Mouse (Mus musculus) kidney, adult 18-20 months (tissue): Measurements from ENCODE around the gene Lca5.

ENCODE experiments used
- DNase-seq: peaks from one replicate; pipeline ENCODE4 v3.0.0; 2021

Lca5 gene

DNA sequence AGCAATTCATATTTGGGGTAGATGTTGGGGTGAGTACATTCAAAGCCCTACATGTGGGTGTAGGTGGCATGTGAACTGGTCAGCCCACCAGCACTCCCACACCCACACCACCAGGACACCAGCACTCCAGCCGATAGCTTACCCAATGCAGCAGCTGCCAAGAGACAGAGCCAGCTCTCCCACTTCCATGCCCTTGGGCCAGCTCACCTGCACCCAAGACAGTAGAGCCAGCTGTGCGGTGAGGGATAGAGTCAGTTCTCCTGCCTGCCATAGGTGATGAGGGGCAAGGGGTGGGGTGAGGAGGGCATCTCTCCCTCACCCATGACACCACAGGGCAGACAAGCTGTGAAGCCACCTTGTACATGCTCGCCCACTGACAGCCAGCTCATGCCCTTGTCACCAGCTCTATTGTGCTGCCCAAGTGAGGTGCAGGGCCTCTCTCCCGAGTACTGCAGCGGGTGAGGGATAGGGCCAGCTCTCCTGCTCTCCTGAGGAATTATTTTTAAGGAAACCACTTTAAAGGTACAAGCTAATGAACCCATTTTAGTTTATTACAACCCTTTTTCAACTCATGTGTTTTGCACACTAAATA is 54.6 kb downstream of the Lca5 start:
- DNase-seq = no peak

DNA sequence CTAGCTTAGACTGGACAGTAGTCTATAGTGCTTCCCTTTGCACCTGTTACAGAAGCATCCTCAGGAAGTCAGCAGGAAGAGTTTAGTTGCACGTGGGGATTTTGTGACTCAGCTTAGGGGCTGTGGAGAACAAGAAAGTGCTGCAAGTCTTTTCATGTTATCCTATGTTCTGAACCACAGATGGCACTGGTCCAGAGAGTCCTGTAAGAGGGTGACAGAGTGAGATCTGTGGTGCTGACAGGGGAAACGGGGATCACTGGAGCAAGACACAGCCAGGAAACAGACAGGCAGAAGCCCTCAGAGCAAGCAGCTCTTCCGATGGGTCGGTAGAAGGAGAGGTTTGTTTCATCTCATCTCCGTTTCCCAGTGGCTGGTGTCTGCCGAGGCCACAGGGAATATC is 55.6 kb downstream of the Lca5 start:
- DNase-seq = no peak

DNA sequence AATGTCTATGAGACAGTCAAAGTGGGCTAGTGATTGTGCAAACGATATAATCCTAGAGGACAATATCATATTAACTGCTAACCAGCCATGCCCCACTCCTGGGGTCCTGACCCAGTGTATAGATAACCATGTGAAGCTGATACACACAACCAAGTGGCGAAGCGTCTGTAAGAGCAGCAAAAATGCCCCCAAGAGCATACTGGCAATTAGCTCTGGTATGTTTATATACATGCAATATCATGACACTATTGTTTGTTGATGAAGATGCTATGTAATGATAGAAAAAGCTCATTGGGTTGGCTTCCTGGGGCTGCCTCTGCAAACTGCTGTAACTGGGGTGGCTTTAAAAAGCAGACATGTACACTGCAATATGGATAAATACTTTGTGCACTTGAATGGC is 57.7 kb downstream of the Lca5 start:
- DNase-seq = no peak

DNA sequence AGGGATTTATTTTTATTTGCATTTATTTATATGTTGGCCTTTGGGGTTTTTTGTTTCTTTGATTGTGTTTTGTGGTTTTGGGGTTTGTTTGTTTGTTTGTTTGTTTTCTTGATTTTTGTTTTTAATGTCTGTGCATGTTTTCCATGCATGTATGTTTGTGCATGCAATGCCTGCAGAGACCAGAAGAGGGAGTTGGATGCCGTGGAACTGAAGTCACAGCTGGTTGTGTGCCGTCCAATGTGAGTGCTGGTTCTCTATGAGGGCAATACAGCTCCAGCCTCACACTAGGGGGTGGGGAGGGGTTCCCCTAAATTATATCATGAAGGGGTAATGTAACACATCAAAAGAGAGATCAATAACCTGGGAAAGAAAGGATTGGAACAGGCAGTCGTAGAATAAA is 58.2 kb downstream of the Lca5 start:
- peak; percentile 23 for DNase-seq

DNA sequence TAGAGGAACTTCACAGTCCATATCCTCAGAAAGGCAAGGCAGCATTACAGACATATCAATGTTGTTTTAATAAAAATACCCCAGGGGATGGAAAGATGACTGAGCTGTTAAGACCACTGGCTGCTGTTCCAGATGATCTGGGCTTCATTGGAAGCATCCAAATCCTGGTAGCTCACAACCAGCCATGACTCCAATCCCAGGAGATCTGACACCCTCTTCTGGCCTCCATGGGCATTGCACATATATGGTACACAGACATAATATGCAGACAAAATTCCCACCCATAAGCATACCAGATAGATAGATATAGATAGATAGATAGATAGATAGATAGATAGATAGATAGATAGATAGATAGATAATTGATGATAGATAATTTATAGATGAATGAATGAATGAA is 59.6 kb downstream of the Lca5 start:
- DNase-seq = peak; percentile 8

DNA sequence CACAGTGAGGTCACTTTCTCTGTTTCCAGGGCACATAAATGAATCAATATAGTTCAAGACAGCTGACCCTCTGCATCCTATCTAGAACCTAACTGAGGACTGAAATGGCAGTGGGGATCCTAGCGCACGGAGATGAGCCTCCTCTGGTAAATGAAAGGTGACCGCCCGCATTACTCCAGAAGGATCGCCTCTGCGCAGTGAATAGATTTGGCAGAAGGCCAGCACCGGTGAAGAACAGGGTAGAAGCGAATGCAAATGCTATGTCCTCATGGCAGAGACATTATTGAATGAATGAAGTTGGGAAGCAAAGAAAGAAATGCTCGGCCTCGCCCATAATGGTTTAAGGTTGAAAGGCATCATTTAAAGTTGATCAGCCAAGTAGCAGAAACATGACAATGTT is 61.3 kb downstream of the Lca5 start:
- DNase-seq = no peak

DNA sequence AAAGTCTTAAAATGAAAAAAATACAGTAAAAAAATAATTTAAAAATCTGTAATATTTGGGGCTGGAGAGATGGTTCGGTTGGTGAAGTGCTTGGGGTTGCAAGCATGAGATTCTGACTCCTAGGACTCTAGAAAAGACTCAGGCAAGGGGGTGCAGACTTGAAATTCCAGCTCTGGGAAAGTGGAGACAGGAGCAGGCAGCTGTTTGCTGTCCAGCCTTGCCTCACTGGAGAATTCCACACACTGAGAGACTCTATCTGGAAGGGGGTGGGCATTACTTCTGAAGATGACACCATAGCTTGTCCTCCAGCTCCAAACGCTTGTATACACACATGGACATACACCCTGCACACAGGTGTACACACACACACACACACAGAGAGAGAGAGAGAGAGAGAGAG is 63.8 kb downstream of the Lca5 start:
- no peak for DNase-seq

DNA sequence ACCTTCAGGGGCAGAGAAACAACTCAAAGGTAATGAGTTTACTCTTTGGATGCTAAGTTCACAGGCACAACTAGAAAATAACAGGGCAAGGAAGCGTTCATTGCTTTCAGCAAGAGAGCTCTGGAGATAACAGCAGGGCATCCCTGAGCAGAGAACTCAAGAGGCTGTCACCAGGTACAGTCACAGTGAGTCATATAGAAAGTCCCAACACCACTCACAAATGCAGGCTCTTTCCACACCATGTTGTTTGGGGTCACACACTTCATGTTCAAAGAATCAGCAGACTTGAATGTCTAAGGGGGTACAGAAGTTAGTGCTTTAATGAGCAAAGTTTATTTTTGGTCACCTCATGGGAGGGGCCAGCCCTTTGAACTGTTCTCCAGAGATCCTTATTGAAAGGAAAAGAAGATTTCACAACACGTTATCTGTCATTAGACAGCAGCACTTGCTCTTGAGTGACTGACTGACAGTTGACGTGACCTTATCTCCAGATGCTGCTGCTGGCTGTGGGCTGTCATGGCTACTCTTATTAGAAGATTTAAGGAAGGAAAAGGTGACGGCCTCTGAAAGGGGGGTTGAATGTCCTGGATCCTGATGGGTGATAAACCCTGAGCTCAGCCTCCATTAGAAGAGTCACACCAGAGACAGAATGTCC is 65.3 kb downstream of the Lca5 start:
- no peak for DNase-seq

DNA sequence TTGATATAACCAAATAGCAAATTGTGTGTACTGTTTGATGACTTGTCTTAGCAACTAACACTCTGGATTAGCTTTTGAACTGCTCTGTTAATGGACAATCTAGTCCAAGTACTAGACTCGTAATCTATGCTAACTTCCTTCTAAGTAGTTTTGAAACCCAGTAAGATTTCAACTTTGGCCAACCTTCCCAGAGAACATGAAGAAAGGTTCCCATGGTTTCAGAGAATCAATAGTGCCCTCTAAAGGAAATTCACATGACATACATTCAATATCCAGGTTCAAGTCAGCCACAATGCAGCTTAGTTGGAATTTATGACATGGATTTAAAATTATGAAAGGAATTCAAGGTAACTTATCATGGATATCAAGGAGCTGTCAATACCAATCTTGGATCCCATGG is 70.0 kb downstream of the Lca5 start:
- no peak for DNase-seq

DNA sequence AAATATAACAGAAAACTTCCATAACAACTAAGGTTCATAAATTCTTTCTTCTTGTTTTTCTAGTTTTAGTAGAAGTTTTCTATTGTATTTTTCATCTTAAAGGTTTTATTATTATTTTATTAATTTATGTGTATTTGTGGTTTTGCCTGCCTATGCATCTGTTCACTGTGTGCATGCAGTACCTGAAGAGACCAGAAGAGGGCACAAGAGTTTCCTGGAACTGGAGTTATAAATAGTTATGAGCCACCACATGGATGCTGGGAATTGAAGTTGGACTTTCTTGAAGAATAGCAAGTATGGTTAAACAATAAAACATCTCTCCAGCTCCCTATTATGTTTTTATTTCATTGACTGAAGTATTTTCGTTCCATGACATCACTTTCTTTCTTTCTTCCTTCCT is 72.7 kb downstream of the Lca5 start:
- peak; percentile 40 for DNase-seq

DNA sequence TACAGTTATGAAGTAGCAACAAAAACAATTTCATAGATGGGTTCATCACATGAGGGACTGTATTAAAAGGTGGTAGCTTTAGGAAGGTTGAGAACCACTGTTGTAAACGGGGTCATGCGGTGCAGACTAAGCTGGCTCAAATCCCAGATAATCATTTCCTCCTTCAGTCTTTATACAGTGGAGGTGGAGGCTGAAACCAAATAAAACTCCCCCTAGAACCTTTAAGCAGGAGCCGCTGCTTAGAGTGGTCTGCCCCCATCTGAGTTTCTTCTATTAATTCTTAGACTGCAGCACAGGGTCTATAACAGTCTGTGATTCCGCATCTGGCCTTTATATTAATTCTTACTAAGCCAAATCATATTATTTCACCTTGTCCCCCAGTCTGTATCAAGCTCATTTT is 85.1 kb downstream of the Lca5 start:
- DNase-seq = no peak

DNA sequence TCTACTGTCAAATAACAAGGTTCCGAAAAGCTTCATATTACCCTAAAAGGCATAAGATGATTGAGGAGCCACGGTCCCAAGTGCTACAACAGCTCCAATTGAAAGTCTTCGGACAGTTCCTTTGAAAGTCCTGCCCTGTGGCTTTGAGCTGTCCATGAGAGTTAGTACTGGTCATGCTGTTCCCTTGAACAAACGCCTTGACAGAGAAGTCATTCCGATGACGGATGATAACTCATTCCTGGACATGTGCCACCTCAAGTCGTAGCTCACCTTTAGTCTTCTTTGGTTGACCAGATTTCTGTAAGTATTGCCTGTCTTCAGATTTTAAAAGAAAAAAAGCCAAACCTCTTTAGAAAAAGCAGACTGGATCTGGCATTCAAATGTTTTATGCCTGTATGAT is 87.6 kb downstream of the Lca5 start:
- DNase-seq = no peak

DNA sequence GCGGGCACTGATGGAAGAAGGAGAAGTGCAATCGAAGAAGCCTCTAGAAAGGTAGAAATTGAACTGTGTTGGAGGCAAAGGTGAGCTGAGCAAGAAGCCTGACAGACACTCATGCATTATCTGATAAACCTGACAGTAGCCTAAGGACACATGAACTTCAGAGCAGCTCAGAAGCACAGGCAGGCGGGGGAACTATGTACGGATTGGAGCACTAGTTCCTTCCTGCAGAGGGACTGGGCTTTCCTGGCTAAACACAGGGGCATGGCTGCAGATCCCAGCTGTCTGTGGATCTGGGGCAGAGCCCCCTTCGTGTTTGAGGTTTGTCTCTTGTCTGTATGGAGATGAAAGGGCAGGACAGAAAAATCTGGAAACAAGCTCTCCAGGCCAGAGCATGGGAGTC is 89.8 kb downstream of the Lca5 start:
- no peak for DNase-seq

DNA sequence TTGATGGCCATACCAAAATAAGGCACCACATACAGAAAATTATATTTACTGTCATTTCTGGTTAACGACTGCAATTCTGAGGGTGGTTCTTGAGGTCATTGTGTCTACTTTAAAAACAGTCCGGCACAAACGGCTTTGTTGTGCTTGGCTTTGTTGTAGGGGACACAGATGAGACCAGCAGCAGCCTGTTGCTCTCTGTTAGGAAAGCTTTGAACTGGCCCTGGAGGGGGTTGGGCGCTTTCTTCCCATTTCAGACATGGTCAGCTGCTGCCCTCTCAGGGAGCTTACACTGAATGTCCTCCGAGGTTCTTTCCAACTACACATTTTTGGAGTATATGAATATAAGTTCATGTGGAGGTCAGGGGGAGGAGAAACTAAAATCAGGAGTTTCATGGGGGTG is 90.3 kb downstream of the Lca5 start:
- no peak for DNase-seq

DNA sequence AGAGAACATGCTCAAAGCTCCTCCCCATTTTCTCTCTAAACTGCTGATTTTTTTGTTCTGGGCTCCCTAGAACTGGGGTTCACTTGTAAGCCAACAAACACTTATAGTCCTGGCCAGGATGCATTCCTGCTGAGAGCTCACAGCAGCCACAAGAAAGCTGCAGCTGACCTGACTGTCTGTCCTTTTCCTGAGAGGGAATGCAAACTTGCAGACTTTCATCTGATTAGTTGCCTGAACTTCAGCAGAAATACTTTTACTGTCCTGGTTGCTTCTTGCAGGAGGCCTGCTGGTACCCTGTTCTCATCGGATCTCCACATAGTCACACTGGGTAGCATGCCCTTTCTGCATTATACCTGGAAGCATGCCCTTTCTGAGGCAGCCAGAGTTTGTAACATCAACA is 91.0 kb downstream of the Lca5 start:
- no peak for DNase-seq

DNA sequence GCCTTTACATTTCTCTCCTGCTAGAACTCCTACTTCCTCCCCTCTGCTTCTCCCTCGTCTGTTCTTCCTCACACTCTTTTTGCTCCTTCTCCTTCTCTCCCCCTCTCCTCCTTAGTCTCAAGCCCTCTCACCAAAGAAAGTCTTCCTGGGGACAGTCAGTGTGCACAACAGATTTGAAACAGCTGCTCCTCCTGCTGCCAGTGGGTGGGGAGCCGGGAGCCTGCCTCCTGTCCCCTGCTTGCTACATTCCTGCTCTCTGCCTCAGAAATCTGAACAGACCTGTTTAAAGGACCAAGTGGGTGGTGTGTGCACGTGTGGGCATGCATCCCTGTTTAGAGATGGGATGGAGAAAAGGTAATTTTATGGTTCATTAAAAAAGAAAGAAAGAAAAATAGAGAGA is 91.4 kb downstream of the Lca5 start:
- DNase-seq = no peak

DNA sequence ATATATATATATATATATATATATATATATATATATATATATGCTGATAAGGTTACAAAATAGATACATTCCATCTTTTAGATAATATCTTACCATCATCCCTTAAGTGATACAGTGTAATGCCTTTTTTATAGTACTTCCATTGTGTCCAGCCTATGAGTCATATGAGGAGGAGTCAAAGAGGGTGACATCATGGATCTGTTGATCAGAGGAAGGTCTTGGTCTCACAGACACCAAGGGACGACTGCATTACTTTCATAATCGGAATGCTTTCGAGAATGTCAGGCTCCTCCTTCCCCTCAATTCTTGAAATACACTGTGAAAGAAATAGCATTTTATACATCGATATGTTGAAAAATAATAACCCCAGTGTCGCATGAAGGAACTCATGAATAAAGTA is 93.4 kb downstream of the Lca5 start:
- DNase-seq = no peak

DNA sequence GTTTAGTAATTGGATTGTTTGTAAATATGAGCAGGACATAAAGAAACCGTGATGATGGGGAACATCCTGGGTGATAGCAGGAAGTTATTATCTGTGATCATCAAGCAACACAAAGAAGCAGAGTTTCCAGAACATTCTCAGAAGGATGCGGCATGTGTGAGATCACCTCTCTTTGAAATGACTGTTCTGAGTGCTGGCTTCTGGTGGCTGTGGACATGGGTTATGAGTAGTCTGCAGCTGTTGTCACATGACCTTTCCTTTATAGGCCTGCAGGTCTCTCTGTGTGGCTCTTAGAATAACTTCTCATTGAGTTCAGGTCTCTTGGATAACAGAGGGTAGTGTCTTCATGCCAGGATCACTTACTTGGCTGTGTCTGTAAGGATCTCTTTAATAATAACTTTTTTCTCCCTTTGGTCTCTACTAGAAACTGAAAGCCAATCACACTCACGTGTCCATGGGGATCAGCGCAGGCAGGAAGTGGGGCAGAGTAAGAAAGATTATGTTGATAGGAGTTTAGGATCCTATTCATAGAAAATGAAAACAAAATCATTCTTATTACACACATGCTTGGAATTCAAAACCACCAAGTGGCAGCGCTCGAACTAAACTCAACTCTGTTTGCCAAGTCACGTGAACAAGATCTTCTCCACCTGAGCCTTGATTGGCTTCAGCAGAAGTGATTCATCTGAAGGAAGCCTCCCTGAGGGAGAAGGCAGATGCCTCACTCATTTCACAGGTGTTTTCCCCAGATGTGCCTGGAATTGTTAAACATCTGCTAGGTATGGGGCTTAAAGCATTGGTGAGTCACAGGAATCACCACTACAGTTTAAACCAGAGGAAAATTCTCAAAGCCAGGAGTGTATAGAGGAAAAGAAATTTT is 98.2 kb downstream of the Lca5 start:
- no peak for DNase-seq
